Mouse (Mus musculus) lung, adult 10 weeks (tissue): Measurements from ENCODE around the gene Olfr527. TPM values are rescaled to one million over a fixed set of nuclear protein-coding genes. Genes with fewer than 3 reads are reported as not detected.

Experiments used
- polyA plus RNA-seq: library from polyadenylated mRNA; stranded (reverse); fragments of 350-450 nt; fragmentation: Illumina TruSeq; extraction: RNeasy Lipid Tissue Mini Kit (QIAGEN cat#74804); gene quantifications from one replicate; pipeline ENCODE4 v1.2.3, GENCODE M21; 2014; ENCODE audit warnings: low read depth, low replicate concordance; ENCODE audit not compliant: insufficient read depth

Gene Olfr527
- polyA plus RNA-seq: not detected

GRCm38 (mm10) chr7:140333717-140334116 lies at the start of gene Olfr527:
TSS of gene Olfr527 (plus strand) at chr7:140334017.

GRCm38 (mm10) chr7:140320558-140320957 lies 13.3 kb upstream of the Olfr527 start, which contains the start of gene Olfr525:
TSS of gene Olfr525 (plus strand) at chr7:140320858.

GRCm38 (mm10) chr7:140361571-140361970 lies 27.8 kb downstream of the Olfr527 start, which contains the start of gene Olfr60:
TSS of gene Olfr60 (minus strand) at chr7:140361671.

GRCm38 (mm10) chr7:140376231-140376630 lies 42.4 kb downstream of the Olfr527 start, which contains the start of gene Olfr530:
TSS of gene Olfr530 (minus strand) at chr7:140376331.

Other genes starting within 250 kb of the Olfr527 start
- not detected for gene Prap1, start 240.6 kb upstream of the Olfr527 start, polyA plus RNA-seq
- 29.5 TPM for gene Fuom, start 231.6 kb upstream of the Olfr527 start, polyA plus RNA-seq
- gene Paox, start 218.2 kb upstream of the Olfr527 start, polyA plus RNA-seq: 8.8 TPM
- gene Echs1, start 217.5 kb upstream of the Olfr527 start, polyA plus RNA-seq: 97.0 TPM
- 12.7 TPM for gene Mtg1, start 196.5 kb upstream of the Olfr527 start, polyA plus RNA-seq
- gene Sprn, start 179.1 kb upstream of the Olfr527 start, polyA plus RNA-seq: not detected
- gene Olfr522, start 169.3 kb upstream of the Olfr527 start, polyA plus RNA-seq: not detected
- not detected for gene Olfr523, start 160.8 kb upstream of the Olfr527 start, polyA plus RNA-seq
- gene Olfr524, start 128.1 kb upstream of the Olfr527 start, polyA plus RNA-seq: not detected
- gene Cd163l1, start 115.8 kb upstream of the Olfr527 start, polyA plus RNA-seq: 0.48 TPM
- 0.30 TPM for gene 5830411N06Rik, start 86.7 kb upstream of the Olfr527 start, polyA plus RNA-seq
- gene Olfr525, start 13.2 kb upstream of the Olfr527 start, polyA plus RNA-seq: not detected
- gene Olfr60, start 27.7 kb downstream of the Olfr527 start, polyA plus RNA-seq: not detected
- gene Olfr530, start 42.3 kb downstream of the Olfr527 start, polyA plus RNA-seq: not detected
- gene Olfr531, start 68.9 kb downstream of the Olfr527 start, polyA plus RNA-seq: not detected
- gene Olfr532, start 87.6 kb downstream of the Olfr527 start, polyA plus RNA-seq: not detected
- not detected for gene Olfr533, start 129.4 kb downstream of the Olfr527 start, polyA plus RNA-seq
- gene Olfr535, start 150.2 kb downstream of the Olfr527 start, polyA plus RNA-seq: not detected
- gene Olfr536, start 173.4 kb downstream of the Olfr527 start, polyA plus RNA-seq: not detected
- not detected for gene Olfr538, start 233.9 kb downstream of the Olfr527 start, polyA plus RNA-seq